Mouse (Mus musculus): ENCODE measurements around the gene Tmem212. TPM values are rescaled to one million over a fixed set of nuclear protein-coding genes. Genes with fewer than 3 reads are reported as not detected.
"Not testable (repeated sequence)": the region's sequence is repeated elsewhere in the genome, so short reads cannot be mapped to it uniquely, and the experiment has no call there.

Gene Tmem212
- not detected in 2 replicates for polyA plus RNA-seq (2015; fragmentation: Nextera tagmentation; extraction: Ambion mirVana)

DNA sequence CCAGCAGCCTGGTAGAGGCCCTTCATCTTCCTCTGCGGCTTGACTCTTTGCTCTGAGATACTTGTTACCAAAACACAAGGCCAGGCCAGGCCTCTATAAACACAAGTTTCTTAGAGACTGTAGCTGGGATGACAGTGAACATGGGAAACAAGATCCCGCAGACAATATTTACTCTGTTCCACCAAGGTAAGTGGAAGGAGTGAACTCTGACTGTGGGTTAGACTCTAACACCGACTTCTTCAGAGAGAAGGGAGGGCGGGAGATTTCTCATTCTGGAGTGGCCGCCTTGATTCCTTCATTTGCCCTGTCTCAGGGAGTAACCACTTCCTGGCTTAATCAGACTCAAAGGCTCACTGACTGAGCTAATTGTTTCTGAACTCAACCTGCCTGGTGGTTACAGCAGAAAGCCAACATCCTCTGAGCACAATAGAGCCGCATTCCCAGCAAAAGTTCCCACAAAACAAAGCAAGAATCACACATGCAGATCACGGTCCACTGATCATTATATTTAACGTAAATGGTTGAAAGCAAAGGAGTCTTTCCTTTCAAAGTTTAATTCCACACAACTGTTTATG, at the start of gene Tmem212:
Gene Tmem212 (minus strand): TSS at position 51 of the 575 bp plus-strand sequence.
- no peaks in the 10 kb centered on the region for H3K36me3 ChIP-seq (ENCODE audit: control insufficient read depth, insufficient read depth, low read length)
- DNase-seq (ENCODE audit: low spot score) (no peak), ATAC-seq (ENCODE audit: low FRiP score, low TSS enrichment) (no peak; the same call in 1 of the 2 replicates)
- H3K4me3 ChIP-seq (ENCODE audit: low read depth, low read length), result no peak within 1 kb of the TSS
- no peak for TF ChIP-seq CTCF (IDR thresholded peaks at IDR 0.05; ENCODE audit: low read depth)
- no peak for TF ChIP-seq EP300 (optimal IDR thresholded peaks at IDR 0.05)
- no peaks in the 10 kb centered on the region for H3K9me3 ChIP-seq (ENCODE audit: control insufficient read depth, low read length)
- WGBS, result 58% methylated on average over 8 of the region's 8 CpGs
- H3K27ac ChIP-seq (replicated peaks), result no peak within 1 kb of the TSS
- no peaks in the 10 kb centered on the region for H3K27me3 ChIP-seq (ENCODE audit: control insufficient read depth, insufficient read depth, low read length)
- H3K4me2 ChIP-seq (replicated peaks; ENCODE audit: low read depth), result no peak within 1 kb of the TSS
- peaks cover 5% of the 10 kb centered on the region for H3K4me1 ChIP-seq (replicated peaks; ENCODE audit: control insufficient read depth, insufficient read depth)
- H3K9ac ChIP-seq (ENCODE audit: low read length), result no peak within 1 kb of the TSS

DNA sequence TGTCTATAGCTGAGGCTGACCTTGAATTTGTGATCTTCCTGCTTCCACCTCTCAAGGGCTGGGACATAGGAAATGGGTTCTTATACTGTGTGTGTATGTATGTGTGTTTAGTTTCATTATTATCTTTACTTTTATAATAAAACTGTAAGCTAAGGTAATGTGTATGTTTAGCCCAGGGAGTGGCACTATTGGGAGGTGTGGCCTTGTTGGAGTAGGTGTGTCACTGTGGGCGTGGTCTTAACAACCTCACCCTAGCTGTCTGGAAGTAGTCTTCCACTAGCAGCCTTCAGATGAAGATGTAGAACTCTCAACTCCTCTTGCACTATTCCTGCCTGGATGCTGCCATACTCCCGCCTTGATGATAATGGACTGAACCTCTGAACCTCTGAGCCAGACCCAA, 49.2 kb upstream of the Tmem212 start:
- not testable (repeated sequence) for H3K9ac ChIP-seq (ENCODE audit: low read length); H3K36me3 ChIP-seq (ENCODE audit: control insufficient read depth, insufficient read depth, low read length); H3K27ac ChIP-seq (replicated peaks); H3K9me3 ChIP-seq (ENCODE audit: control insufficient read depth, low read length); H3K4me3 ChIP-seq (ENCODE audit: low read depth, low read length); H3K4me2 ChIP-seq (replicated peaks; ENCODE audit: low read depth); H3K27me3 ChIP-seq (ENCODE audit: control insufficient read depth, insufficient read depth, low read length); H3K4me1 ChIP-seq (replicated peaks; ENCODE audit: control insufficient read depth, insufficient read depth)
- 82% methylated on average over 2 of the region's 2 CpGs for WGBS
- ATAC-seq (ENCODE audit: low FRiP score, low TSS enrichment) (peak; percentile 85), DNase-seq (ENCODE audit: low spot score) (peak; percentile 49)

- ATAC-seq (ENCODE audit: low FRiP score, low TSS enrichment) (no peak), DNase-seq (ENCODE audit: low spot score) (no peak)
- H3K4me1 ChIP-seq (replicated peaks; ENCODE audit: control insufficient read depth, insufficient read depth), result no peaks in the 10 kb centered on the region
- TF ChIP-seq EP300 (optimal IDR thresholded peaks at IDR 0.05) (no peak), CTCF (IDR thresholded peaks at IDR 0.05; ENCODE audit: low read depth) (no peak)
- H3K9ac ChIP-seq (ENCODE audit: low read length), result no peak overlapping the region
- H3K9me3 ChIP-seq (ENCODE audit: control insufficient read depth, low read length), result no peaks in the 10 kb centered on the region
- 52% methylated on average over 7 of the region's 7 CpGs for WGBS
- no peaks in the 10 kb centered on the region for H3K36me3 ChIP-seq (ENCODE audit: control insufficient read depth, insufficient read depth, low read length)
- no peak overlapping the region for H3K27ac ChIP-seq (replicated peaks)
- H3K4me3 ChIP-seq (ENCODE audit: low read depth, low read length), result no peak overlapping the region
- H3K4me2 ChIP-seq (replicated peaks; ENCODE audit: low read depth), result no peak overlapping the region
- H3K27me3 ChIP-seq (ENCODE audit: control insufficient read depth, insufficient read depth, low read length), result no peaks in the 10 kb centered on the region
Observed at GRCm38 (mm10) chr3:27942991-27943390, 46.8 kb upstream of the Tmem212 start.

DNA sequence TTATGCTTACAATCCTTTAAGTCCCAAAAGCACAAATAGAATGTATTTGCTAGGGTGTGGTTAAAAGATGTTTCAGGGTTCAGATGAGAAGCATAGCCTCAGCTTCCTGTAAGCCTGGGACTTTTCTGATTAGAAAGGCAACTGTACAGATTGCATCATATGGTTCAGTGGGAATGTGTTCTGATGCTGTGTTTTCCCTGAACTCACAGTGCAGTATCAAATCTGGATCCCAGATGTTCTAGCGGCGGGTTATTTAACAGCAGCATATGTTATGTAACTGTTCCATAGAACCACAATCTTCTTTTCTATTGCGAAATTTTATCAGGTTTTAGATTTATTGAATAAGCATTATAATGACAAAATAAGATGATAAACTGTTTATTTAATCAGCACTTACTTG, 45.5 kb upstream of the Tmem212 start:
- H3K36me3 ChIP-seq (ENCODE audit: control insufficient read depth, insufficient read depth, low read length), result no peaks in the 10 kb centered on the region
- no peak for ATAC-seq (ENCODE audit: low FRiP score, low TSS enrichment)
- H3K27ac ChIP-seq (replicated peaks), result no peak overlapping the region
- H3K9me3 ChIP-seq (ENCODE audit: control insufficient read depth, low read length), result no peaks in the 10 kb centered on the region
- no peaks in the 10 kb centered on the region for H3K27me3 ChIP-seq (ENCODE audit: control insufficient read depth, insufficient read depth, low read length)
- no peak overlapping the region for H3K4me2 ChIP-seq (replicated peaks; ENCODE audit: low read depth)
- TF ChIP-seq EP300 (optimal IDR thresholded peaks at IDR 0.05) (no peak), CTCF (IDR thresholded peaks at IDR 0.05; ENCODE audit: low read depth) (no peak)
- no peak overlapping the region for H3K4me3 ChIP-seq (ENCODE audit: low read depth, low read length)
- 60% methylated on average over 3 of the region's 3 CpGs for WGBS
- no peak overlapping the region for H3K9ac ChIP-seq (ENCODE audit: low read length)
- DNase-seq (ENCODE audit: low spot score), result no peak
- H3K4me1 ChIP-seq (replicated peaks; ENCODE audit: control insufficient read depth, insufficient read depth), result no peaks in the 10 kb centered on the region

- DNase-seq (ENCODE audit: low spot score) (peak; percentile 72), ATAC-seq (ENCODE audit: low FRiP score, low TSS enrichment) (peak; percentile 91)
- Histone ChIP-seq H3K36me3 (ENCODE audit: control insufficient read depth, insufficient read depth, low read length) (no peaks in the 10 kb centered on the region), H3K27ac (replicated peaks) (peak within 1 kb of the TSS; percentile 93), H3K9me3 (ENCODE audit: control insufficient read depth, low read length) (no peaks in the 10 kb centered on the region), H3K27me3 (ENCODE audit: control insufficient read depth, insufficient read depth, low read length) (no peaks in the 10 kb centered on the region), H3K9ac (ENCODE audit: low read length) (peak within 1 kb of the TSS; percentile 79), H3K4me1 (replicated peaks; ENCODE audit: control insufficient read depth, insufficient read depth) (no peaks in the 10 kb centered on the region), H3K4me3 (ENCODE audit: low read depth, low read length) (peak within 1 kb of the TSS; percentile 66), H3K4me2 (replicated peaks; ENCODE audit: low read depth) (peak within 1 kb of the TSS; percentile 97)
- WGBS, result under 1% methylated on average over 54 of the region's 68 CpGs
- TF ChIP-seq EP300 (optimal IDR thresholded peaks at IDR 0.05), result no peak
- peak; percentile 8; the same call in 1 of the 2 replicates for TF ChIP-seq CTCF (IDR thresholded peaks at IDR 0.05; ENCODE audit: low read depth)
Observed at GRCm38 (mm10) chr3:27938381-27939323, 42.5 kb upstream of the Tmem212 start, which contains the start of gene Pld1. Pld1 (plus strand) TSS chr3:27938695.
